Mouse (Mus musculus) left cerebral cortex, adult 2 months (tissue): ENCODE measurements around the gene Olfr1184. TPM values are rescaled to one million over a fixed set of nuclear protein-coding genes. Genes with fewer than 3 reads are reported as not detected.
"Not testable (repeated sequence)": the region's sequence is repeated elsewhere in the genome, so short reads cannot be mapped to it uniquely, and the experiment has no call there.

Source experiments
- DNase-seq, 2 experiments: peaks; one replicate each; pipeline ENCODE4 v3.0.0; 2021 to 2022; ENCODE audit warnings: low spot score in 2 of 2, mixed read lengths in 1 of 2; ENCODE audit errors: extremely low spot score in 1 of 2
- H3K27ac ChIP-seq: fragments of 200-600 bp; 2 replicates; pipeline ENCODE4 v1.8.1; 2022
- H3K4me3 ChIP-seq: fragments of 200-600 bp; 2 replicates; pipeline ENCODE4 v1.8.1; 2022
- CTCF ChIP-seq: fragments of 200-600 bp; IDR thresholded peaks from 2 replicates; pipeline ENCODE4 v1.8.1; 2022; ENCODE audit warnings: antibody characterized with exemption, mild to moderate bottlenecking, moderate library complexity
- intact Hi-C: fragments of 180-260 bp; cut with DNase I; formaldehyde crosslinking; loops from one replicate; pipeline ENCODE4 v1.15.1; 2025
- long read RNA-seq, 2 experiments: library from polyadenylated mRNA; stranded (forward); transcript quantifications; one replicate each; pipeline ENCODE4 v2.0.0; 2021; ENCODE audit warnings: borderline mapping rate in 2 of 2
- total RNA-seq, 2 experiments: library from RNA; stranded (reverse); gene quantifications; 2 replicates each; pipeline ENCODE4 v1.2.3; 2021

The Olfr1184 gene
- total RNA-seq = not detected
- long read RNA-seq, experiment 1 = 0 reads
- long read RNA-seq, experiment 2 = 0 reads

DNA sequence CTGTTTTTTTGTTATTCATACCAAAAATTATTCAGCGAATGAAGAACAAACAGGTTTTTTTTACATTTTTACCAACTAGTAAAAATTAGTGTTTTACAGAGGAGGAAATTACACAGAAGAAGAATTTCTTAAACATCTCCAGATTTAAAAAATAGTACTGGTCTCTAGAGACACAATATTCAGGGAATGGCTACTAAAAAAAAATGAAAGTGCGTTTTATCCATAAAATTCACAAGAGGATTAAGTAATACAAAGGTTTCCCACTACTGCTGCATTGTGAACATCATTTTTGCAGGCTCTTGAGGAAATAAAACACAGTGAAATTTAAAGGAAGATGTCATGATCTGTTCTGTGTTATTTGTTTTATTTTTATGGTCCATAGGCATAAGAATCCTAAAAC is at the start of gene Olfr1184:
Gene Olfr1184 (plus strand): TSS at position 301 of the 400 bp plus-strand sequence.
- no peak for TF ChIP-seq CTCF
- no peak for DNase-seq
- Histone ChIP-seq H3K4me3 (no peak within 1 kb of the TSS), H3K27ac (no peak within 1 kb of the TSS)
- intact Hi-C loops = no loop called here

DNA sequence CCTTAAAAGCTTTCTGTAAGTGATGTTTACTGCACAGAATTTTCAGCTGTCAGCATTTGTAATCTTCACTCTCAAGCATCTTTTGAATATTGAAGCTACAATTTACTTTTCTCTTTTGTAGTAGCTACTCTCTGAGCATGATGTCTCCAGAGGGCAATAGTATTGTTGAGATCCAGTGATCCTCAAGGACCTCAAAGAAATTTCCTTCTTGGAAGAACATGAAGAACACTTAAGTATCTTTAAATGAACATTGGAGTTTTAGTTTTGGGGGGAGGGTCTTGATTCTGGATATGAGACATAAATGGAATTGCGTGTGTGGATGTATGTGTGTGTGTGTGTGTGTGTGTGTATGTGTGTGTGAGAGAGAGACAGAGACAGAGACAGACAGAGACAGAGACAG is 34.4 kb upstream of the Olfr1184 start, which contains the start of gene Gm13757:
Gene Gm13757 (minus strand): TSS at position 101 of the 400 bp plus-strand sequence.
- Histone ChIP-seq H3K4me3 (no peak within 1 kb of the TSS), H3K27ac (no peak within 1 kb of the TSS)
- intact Hi-C loops = no loop called here
- no peak for DNase-seq
- no peak for TF ChIP-seq CTCF

DNA sequence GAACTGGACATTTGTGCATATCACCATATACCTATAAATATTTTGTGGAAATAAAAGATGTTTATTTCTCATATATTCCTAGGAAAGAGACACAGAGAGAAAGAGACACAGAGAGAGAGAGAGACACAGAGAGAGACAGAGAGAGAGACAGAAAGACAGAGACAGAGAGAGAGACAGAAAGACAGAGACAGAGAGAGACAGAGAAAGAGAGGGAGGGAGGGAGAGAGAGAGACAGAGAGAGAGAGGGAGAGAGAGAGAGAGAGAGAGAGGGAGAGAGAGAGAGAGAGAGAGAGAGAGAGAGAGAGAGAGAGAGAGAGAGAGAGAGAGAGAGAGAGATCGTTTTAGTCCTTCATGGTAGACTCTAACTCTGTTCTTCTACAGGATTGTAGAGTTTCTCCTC is 28.8 kb upstream of the Olfr1184 start, which contains the start of gene Olfr1183:
Gene Olfr1183 (plus strand): TSS at position 301 of the 400 bp plus-strand sequence.
- H3K4me3 ChIP-seq, H3K27ac ChIP-seq, DNase-seq, intact Hi-C loops: not testable (repeated sequence)

- Histone ChIP-seq H3K27ac (no peak within 1 kb of the TSS), H3K4me3 (no peak within 1 kb of the TSS)
- DNase-seq = no peak
- TF ChIP-seq CTCF = no peak
- intact Hi-C loops = no loop called here
Measured at GRCm38 (mm10) chr2:88493020-88493419, 9.6 kb downstream of the Olfr1184 start, which contains the start of gene Olfr1185-ps1. Gene Olfr1185-ps1, plus strand, starts transcription at chr2:88493320.

DNA sequence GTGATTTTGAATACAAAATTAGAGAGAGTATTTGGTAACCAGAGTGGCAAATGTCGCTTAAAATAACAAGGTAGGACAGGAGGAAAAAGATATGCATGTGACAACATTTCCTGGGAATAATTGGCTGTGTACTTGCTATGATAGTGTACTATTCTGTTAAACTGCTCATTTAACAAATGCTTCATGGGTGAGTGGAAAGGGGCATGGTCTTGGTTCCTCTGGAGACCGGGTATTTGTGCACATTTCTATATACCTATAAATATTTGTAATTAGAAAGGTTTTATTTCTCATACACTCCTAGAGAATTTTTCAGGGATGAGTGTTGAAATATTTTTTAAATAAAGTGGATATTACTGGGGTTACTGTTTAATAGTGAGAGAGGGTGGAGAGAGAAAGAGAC is 34.9 kb downstream of the Olfr1184 start, which contains the start of gene Olfr1186:
Gene Olfr1186 (plus strand): TSS at position 301 of the 400 bp plus-strand sequence.
- intact Hi-C loops = no loop called here
- no peak for DNase-seq
- Histone ChIP-seq H3K27ac (no peak within 1 kb of the TSS), H3K4me3 (no peak within 1 kb of the TSS)
- no peak for TF ChIP-seq CTCF

GRCm38 (mm10) chr2:88525720-88526119 is 42.3 kb downstream of the Olfr1184 start:
- DNase-seq = no peak
- Histone ChIP-seq H3K4me3 (no peak overlapping the region), H3K27ac (no peak overlapping the region)
- intact Hi-C loops = no loop called here
- no peak for TF ChIP-seq CTCF

Other genes with a start within 250 kb of the Olfr1184 start
- gene Olfr1173, start 203.7 kb upstream of the Olfr1184 start, total RNA-seq = under 1 TPM in 1 of 2 experiments, not detected in 1; 0.07 TPM
- not detected for gene Olfr1174-ps, start 168.5 kb upstream of the Olfr1184 start, total RNA-seq
- not detected for gene Olfr1175-ps, start 156.4 kb upstream of the Olfr1184 start, total RNA-seq
- not detected for gene Olfr1176, start 146.9 kb upstream of the Olfr1184 start, total RNA-seq
- not detected for gene Olfr1177-ps, start 137.1 kb upstream of the Olfr1184 start, total RNA-seq
- not detected for gene Olfr1178, start 96.5 kb upstream of the Olfr1184 start, total RNA-seq
- gene Olfr1179, start 77.1 kb upstream of the Olfr1184 start, total RNA-seq = not detected
- not detected for gene Olfr1180, start 64.4 kb upstream of the Olfr1184 start, total RNA-seq
- gene Olfr1181, start 57.4 kb upstream of the Olfr1184 start, total RNA-seq = not detected
- gene Gm13757, start 34.5 kb upstream of the Olfr1184 start, total RNA-seq = not detected
- gene Olfr1183, start 28.7 kb upstream of the Olfr1184 start, total RNA-seq = not detected
- gene Olfr1185-ps1, start 9.7 kb downstream of the Olfr1184 start, total RNA-seq = not detected
- gene Olfr1186, start 35.0 kb downstream of the Olfr1184 start, total RNA-seq = not detected
- gene Olfr1188, start 73.3 kb downstream of the Olfr1184 start, total RNA-seq = not detected
- not detected for gene Olfr1189, start 102.9 kb downstream of the Olfr1184 start, total RNA-seq
- under 1 TPM in 1 of 2 experiments, not detected in 1; 0.05 TPM for gene Olfr1191-ps1, start 156.9 kb downstream of the Olfr1184 start, total RNA-seq
- gene Olfr1192-ps1, start 164.9 kb downstream of the Olfr1184 start, total RNA-seq = not detected
- not detected for gene Olfr1193, start 192.0 kb downstream of the Olfr1184 start, total RNA-seq
- gene Olfr1195, start 205.6 kb downstream of the Olfr1184 start, total RNA-seq = not detected
- not detected for gene Olfr1196, start 221.0 kb downstream of the Olfr1184 start, total RNA-seq
- not detected for gene Olfr1197, start 248.8 kb downstream of the Olfr1184 start, total RNA-seq